Mouse (Mus musculus): ENCODE results near the gene Tfrc.

DNA sequence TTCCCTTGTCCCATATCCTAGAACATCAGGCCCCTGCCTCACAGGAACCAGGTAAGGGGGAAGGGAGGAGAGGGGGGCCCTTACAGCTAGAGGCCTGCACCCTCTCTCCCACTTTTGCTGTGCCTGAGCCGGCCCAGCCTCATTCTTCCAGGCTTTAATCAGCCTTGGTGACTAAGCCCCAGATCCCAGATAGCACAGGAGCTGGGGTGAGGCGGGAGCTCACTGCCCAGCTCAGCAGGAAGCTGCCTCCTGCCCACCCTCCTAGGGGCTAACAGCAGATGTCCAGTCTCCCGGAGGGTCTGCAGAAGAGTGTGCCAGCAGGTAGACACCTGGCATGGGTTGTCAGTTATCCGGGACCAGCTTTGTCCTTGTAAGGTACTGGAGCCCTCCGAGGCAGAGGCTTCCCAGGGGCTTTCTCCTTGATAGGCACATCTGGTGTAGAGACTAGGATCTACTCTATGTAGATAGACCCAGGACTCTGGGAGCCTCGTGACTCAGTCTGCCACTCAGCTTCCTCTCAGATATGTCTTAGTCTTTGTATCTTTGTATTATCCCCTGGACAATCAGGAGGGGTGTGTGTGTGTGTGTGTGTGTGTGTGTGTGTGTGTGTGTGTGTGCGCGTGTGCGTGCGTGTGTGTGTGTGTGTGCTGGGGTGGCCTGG is 68.5 kb downstream of the Tfrc start:
- TF ChIP-seq GATA1 (IDR thresholded peaks at IDR 0.05; ENCODE audit: borderline replicate concordance, low read length) (no peak), FLI1 (IDR thresholded peaks at IDR 0.05; ENCODE audit: low read length) (no peak)
